Mouse (Mus musculus) forebrain, embryonic 10.5 days (tissue): ENCODE measurements at regions not wholly inside any gene's neighbourhood (a gene's known extent, or its start where the extent isn't known, plus 50 kb on each side); places are given as distances from the start of the nearest gene placed in this dataset.

Experiments used
- DNase-seq: peaks from one replicate; pipeline ENCODE4 v3.0.0-alpha.2; 2017; ENCODE audit warnings: low spot score; ENCODE audit errors: extremely low spot score
- H3K27ac ChIP-seq: fragments of 300-500 bp; sonication (generic); 2 replicates; pipeline ENCODE4 v1.5.1; 2016; ENCODE audit warnings: mild to moderate bottlenecking
- H3K27me3 ChIP-seq: fragments of 300-500 bp; sonication (generic); 2 replicates; pipeline ENCODE4 v1.6.1; 2016; ENCODE audit warnings: mild to moderate bottlenecking; ENCODE audit not compliant: poor library complexity, severe bottlenecking
- H3K36me3 ChIP-seq: fragments of 300-500 bp; sonication (generic); replicated peaks from 2 replicates; pipeline ENCODE4 v1.6.1; 2016; ENCODE audit warnings: mild to moderate bottlenecking, moderate library complexity
- H3K4me1 ChIP-seq: fragments of 300-500 bp; sonication (generic); 2 replicates; pipeline ENCODE4 v1.6.1; 2016
- H3K4me3 ChIP-seq: fragments of 300-500 bp; sonication (generic); 2 replicates; pipeline ENCODE4 v1.5.1; 2016; ENCODE audit warnings: mild to moderate bottlenecking, moderate library complexity
- H3K9me3 ChIP-seq: fragments of 300-500 bp; sonication (generic); 2 replicates; pipeline ENCODE4 v1.6.1; 2016; ENCODE audit warnings: mild to moderate bottlenecking, moderate library complexity
- whole genome bisulfite sequencing: fragments of 180-500 bp; shearing (Covaris S2); methylation state at CpG from one replicate; pipeline ENCODE4 v1.1.7; 2016; 5-methylcytosine and 5-hydroxymethylcytosine counted together

DNA sequence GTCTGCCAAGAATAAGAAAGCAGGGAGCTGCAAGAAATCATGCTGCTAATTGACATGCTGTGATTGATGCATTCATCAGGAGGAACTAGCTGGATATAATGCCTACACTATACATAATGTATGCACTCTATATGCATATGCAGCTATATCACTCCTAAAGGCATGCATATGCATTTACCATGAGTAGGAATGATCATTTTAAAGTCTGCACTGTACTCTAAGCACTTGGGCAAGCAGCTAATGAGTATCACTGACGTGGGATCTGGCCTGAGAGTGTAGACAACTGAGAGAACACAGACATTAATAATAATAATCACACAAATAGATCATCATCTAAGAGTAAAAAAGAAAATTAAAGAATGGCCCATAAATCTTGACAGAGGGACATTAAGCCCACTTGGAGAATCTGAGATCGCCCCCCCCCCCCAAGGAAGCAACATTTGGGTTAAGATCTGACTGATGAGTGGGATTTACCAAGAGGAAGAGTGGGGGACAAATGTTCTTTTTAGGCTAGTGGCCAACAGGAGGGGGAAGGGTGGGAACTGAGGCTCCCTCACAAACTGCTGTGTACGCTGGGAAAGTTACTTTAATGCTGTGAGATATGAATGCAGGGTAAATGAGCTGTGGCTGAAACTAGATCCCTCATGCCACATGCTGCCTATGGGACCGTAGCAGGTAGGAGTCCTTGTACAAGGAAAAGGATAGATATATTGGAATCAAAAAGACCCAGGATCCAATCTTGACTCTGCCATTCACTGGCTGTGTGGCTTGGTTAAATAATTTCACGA, 155.0 kb downstream of the Gsdmc2 start:
- peaks cover 19% of the 10 kb centered on the region for H3K27me3 ChIP-seq
- DNase-seq, result no peak
- peaks cover 36% of the 10 kb centered on the region for H3K4me1 ChIP-seq
- WGBS, result 70% methylated on average over 5 of the region's 5 CpGs
- no peaks in the 10 kb centered on the region for H3K9me3 ChIP-seq
- H3K36me3 ChIP-seq, result no peaks in the 10 kb centered on the region
- H3K4me3 ChIP-seq, result no peak overlapping the region
- no peak overlapping the region for H3K27ac ChIP-seq

DNA sequence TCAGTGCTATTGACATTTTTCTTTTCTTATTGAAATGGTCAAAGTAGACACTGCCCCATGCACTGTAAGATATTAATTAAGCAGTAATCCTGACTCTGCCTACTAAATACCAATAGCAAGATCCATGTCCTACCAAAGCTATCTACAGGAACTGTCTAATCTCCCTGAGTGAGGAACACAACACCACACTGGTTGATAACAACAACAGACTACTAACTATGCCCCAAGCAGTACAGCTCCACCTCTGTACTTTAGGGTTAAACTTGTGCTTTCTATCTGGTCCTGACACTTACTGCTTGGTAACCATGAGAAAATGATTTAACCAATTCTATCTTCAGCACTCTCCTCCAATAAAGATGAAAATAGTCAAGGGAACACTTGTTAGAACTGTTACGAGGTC, 157.1 kb downstream of the Gsdmc2 start:
- no peaks in the 10 kb centered on the region for H3K9me3 ChIP-seq
- WGBS, result 100% methylated on average over 1 of the region's 1 CpGs
- no peak overlapping the region for H3K4me3 ChIP-seq
- peaks cover 5% of the 10 kb centered on the region for H3K27me3 ChIP-seq
- H3K36me3 ChIP-seq, result no peaks in the 10 kb centered on the region
- peaks cover 23% of the 10 kb centered on the region for H3K4me1 ChIP-seq
- DNase-seq, result no peak
- H3K27ac ChIP-seq, result no peak overlapping the region

DNA sequence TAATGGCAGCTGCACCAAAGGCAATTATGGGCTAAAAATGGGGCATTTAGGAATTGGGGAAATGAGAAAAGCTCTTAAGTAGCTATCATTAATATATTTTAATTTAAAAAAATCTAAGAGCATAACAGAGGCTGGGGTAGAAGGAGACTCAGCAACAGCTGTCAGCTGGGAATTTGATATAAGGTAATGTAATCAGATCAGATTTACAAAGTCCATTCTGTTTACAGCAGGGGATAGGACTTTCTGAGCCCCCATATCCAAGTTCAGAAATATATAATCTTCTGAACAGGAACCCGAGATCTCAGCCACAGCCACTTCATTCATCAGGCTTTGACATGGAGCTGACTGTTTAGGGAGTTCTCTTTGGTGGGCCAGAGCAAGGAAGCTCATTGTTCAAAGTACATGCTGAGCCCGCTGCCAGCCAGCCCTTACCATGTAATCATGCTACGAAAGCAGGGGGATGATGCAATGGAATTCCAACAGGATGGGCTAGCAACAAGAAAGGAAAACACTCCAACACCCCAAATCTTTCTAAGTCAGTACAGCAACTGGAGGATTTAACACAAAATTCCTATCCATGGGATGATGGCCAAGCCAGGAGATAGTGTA, 157.9 kb downstream of the Gsdmc2 start:
- no peak for DNase-seq
- Histone ChIP-seq H3K27me3 (peaks cover 5% of the 10 kb centered on the region), H3K27ac (no peak overlapping the region), H3K36me3 (no peaks in the 10 kb centered on the region), H3K9me3 (no peaks in the 10 kb centered on the region), H3K4me3 (no peak overlapping the region), H3K4me1 (peaks cover 15% of the 10 kb centered on the region)
- WGBS, result 78% methylated on average over 3 of the region's 3 CpGs

DNA sequence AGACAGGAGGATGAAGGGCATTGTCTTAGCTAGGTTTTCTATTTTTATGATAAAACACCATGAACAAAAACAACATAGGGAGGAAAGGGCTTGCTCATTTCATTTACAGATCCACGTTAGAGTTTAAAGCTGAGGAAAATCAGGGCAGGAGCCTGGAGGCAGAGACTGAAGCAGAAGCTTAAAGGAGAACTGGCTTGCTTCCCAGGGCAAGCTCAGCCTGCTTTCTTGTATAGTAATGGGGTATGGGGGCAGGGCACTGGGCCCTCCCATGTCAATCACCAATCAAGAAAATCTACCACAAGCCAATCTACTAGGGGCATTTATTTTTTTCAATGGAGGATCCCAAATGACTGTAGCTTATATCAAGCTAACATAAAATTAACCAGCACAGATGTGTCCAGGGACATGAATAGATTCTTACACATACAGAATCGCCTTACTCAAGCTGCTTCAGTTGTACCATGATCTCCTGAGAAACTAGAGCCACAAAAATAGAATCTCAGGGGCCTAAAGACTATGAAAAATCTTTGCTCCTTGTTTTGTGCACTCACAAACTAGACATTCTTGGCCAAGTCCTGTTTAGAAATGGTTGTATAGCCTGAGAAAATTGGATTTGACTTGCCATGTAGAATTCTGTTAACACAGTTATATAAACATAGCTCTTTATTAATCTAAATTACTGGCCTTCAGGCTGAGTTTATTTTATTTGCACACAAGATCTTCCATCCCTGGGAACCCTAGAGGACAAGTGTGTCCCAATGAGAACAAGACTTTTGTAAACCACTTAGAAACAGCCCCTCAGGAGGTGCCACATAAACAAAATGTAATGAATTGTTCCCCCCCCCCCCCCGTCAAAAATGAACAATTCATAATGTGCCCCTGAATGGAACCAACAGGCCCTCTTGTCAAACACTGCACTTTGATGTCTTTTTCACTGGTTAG, 164.7 kb downstream of the Gsdmc2 start:
- 68% methylated on average over 3 of the region's 3 CpGs for WGBS
- H3K9me3 ChIP-seq, result no peaks in the 10 kb centered on the region
- DNase-seq, result no peak
- no peaks in the 10 kb centered on the region for H3K36me3 ChIP-seq
- no peak overlapping the region for H3K27ac ChIP-seq
- H3K4me1 ChIP-seq, result peaks cover 16% of the 10 kb centered on the region
- H3K27me3 ChIP-seq, result no peaks in the 10 kb centered on the region
- no peak overlapping the region for H3K4me3 ChIP-seq

- Histone ChIP-seq H3K27ac (no peak overlapping the region), H3K4me1 (peaks cover 20% of the 10 kb centered on the region), H3K36me3 (no peaks in the 10 kb centered on the region), H3K9me3 (no peaks in the 10 kb centered on the region; the same call in 1 of the 2 replicates), H3K4me3 (no peak overlapping the region), H3K27me3 (no peaks in the 10 kb centered on the region)
- 91% methylated on average over 5 of the region's 5 CpGs for WGBS
- DNase-seq, result no peak
These were observed 166.1 kb downstream of the Gsdmc2 start for GRCm38 (mm10) chr15:63678921-63679320.

DNA sequence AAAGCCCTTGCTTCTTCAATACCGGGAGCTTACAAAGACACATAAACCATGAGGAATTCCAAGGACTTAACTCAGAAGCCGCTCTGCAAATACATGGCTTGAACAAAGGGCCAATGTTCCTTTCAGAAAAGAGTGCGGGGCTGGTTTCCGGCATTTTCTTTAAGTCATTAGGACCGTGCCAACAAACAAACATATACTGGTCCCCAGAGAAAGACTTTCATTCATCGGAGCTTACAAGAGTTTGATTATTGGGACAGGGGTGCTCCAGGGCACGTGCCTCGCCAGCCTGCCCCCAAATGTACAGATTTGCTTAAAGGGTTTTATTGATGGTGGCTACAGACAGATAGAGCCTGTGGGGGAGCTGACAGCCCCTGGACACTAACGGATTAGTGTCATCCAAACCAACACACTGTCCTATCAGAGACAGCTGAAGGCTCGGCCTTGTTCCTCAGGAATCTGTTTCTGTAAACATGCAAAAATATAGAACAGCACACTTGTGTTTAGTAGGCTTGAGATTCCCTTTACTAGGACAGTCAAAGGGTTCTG, 169.4 kb downstream of the Gsdmc2 start:
- no peaks in the 10 kb centered on the region; the same call in 1 of the 2 replicates for H3K9me3 ChIP-seq
- H3K27me3 ChIP-seq, result 0 out of 2 replicates have a peak, but pooled peaks cover 4% of the 10 kb centered on the region
- H3K36me3 ChIP-seq, result no peaks in the 10 kb centered on the region
- H3K27ac ChIP-seq, result no peak overlapping the region
- WGBS, result 42% methylated on average over 10 of the region's 10 CpGs
- H3K4me3 ChIP-seq, result no peak overlapping the region
- DNase-seq, result no peak
- H3K4me1 ChIP-seq, result peaks cover 22% of the 10 kb centered on the region

GRCm38 (mm10) chr15:63674404-63674803, 170.6 kb downstream of the Gsdmc2 start:
- 93% methylated on average over 5 of the region's 5 CpGs for WGBS
- Histone ChIP-seq H3K27me3 (0 out of 2 replicates have a peak, but pooled peaks cover 4% of the 10 kb centered on the region), H3K4me1 (peaks cover 13% of the 10 kb centered on the region)

GRCm38 (mm10) chr15:63671081-63671480, 173.9 kb downstream of the Gsdmc2 start:
- DNase-seq, result no peak
- H3K9me3 ChIP-seq, result no peaks in the 10 kb centered on the region; the same call in 1 of the 2 replicates
- H3K4me3 ChIP-seq, result no peak overlapping the region
- H3K36me3 ChIP-seq, result no peaks in the 10 kb centered on the region
- peaks cover 13% of the 10 kb centered on the region for H3K4me1 ChIP-seq
- H3K27me3 ChIP-seq, result 0 out of 2 replicates have a peak, but pooled peaks cover 4% of the 10 kb centered on the region
- 64% methylated on average over 11 of the region's 11 CpGs for WGBS
- H3K27ac ChIP-seq, result no peak overlapping the region

More at GRCm38 (mm10) chr15:63674404-63674803, 170.6 kb downstream of the Gsdmc2 start:
- Histone ChIP-seq H3K27ac (no peak overlapping the region), H3K4me3 (no peak overlapping the region), H3K9me3 (no peaks in the 10 kb centered on the region; the same call in 1 of the 2 replicates), H3K36me3 (no peaks in the 10 kb centered on the region)
- no peak for DNase-seq

DNA sequence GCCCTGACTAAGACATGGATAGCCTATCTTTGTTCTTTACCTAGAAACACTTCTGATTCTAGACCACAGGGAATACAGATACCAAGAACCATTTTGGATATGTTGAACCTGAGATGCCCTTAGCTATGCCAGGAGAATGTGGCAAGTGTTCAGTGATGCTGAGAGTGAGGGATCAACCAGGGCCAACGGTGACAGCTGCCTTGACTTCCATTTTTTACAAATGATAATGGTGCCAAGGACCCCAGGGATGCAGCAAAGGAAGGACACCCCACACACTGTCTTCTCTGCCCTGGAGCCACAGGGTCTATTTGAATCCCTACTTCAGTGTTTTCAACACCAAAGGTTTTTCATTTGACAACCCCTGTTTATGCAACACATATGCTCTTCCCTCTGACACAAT, 174.4 kb downstream of the Gsdmc2 start:
- no peak overlapping the region for H3K27ac ChIP-seq
- H3K27me3 ChIP-seq, result 0 out of 2 replicates have a peak, but pooled peaks cover 4% of the 10 kb centered on the region
- no peaks in the 10 kb centered on the region; the same call in 1 of the 2 replicates for H3K9me3 ChIP-seq
- 92% methylated on average over 1 of the region's 1 CpGs for whole genome bisulfite sequencing
- no peak for DNase-seq
- no peak overlapping the region for H3K4me3 ChIP-seq
- peaks cover 11% of the 10 kb centered on the region for H3K4me1 ChIP-seq
- H3K36me3 ChIP-seq, result no peaks in the 10 kb centered on the region

- Histone ChIP-seq H3K36me3 (no peaks in the 10 kb centered on the region), H3K9me3 (no peaks in the 10 kb centered on the region), H3K4me3 (no peak overlapping the region), H3K27me3 (0 out of 2 replicates have a peak, but pooled peaks cover 4% of the 10 kb centered on the region), H3K4me1 (0 out of 2 replicates have a peak, but pooled peaks cover 3% of the 10 kb centered on the region), H3K27ac (no peak overlapping the region)
- no peak for DNase-seq
- WGBS, result 80% methylated on average over 5 of the region's 5 CpGs
These were observed 177.4 kb downstream of the Gsdmc2 start for GRCm38 (mm10) chr15:63667536-63667935.

DNA sequence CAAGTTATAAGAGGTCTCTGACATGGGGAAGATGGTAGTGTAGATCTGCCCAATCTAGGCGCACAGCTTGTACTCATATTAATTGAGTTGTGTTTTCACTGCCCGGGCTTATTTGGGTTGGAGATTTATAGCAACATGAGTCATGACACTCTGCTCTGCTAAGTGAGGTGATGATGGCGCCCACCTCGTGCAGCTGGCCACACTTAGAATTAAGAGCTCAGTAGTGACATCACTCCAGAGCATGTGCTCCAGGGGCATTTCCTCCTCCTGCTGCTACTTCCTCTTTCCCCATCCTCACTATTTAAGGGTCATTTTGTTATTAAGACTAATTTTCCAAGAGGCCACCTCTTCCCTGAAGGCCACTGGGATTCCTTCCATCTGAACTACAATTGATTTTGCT, 179.5 kb downstream of the Gsdmc2 start:
- Histone ChIP-seq H3K27ac (no peak overlapping the region), H3K4me1 (no peaks in the 10 kb centered on the region), H3K27me3 (no peaks in the 10 kb centered on the region), H3K4me3 (no peak overlapping the region), H3K9me3 (no peaks in the 10 kb centered on the region), H3K36me3 (no peaks in the 10 kb centered on the region)
- no peak for DNase-seq
- WGBS, result 85% methylated on average over 4 of the region's 4 CpGs

- Histone ChIP-seq H3K4me3 (no peak overlapping the region), H3K36me3 (no peaks in the 10 kb centered on the region), H3K27ac (no peak overlapping the region), H3K9me3 (no peaks in the 10 kb centered on the region), H3K27me3 (no peaks in the 10 kb centered on the region), H3K4me1 (no peaks in the 10 kb centered on the region)
- DNase-seq, result no peak
- 85% methylated on average over 2 of the region's 2 CpGs for WGBS
These were observed 180.1 kb downstream of the Gsdmc2 start for GRCm38 (mm10) chr15:63664877-63665276.
